Mouse (Mus musculus): Measurements from ENCODE around the gene Tmem246.
A peak's percentile ranks its signal among the peaks of the same experiment; 100 is the strongest.
"Not testable (repeated sequence)": the region's sequence is repeated elsewhere in the genome, so short reads cannot be mapped to it uniquely, and the experiment has no call there.

Gene Tmem246

GRCm38 (mm10) chr4:49597183-49598100 is at the start of gene Tmem246:
TSS of gene Tmem246 (minus strand) at chr4:49597876.
- peak; percentile 77 for DNase-seq (ENCODE audit: low spot score)

- DNase-seq (ENCODE audit: low spot score): no peak
These were observed 42.2 kb upstream of the Tmem246 start for GRCm38 (mm10) chr4:49639913-49640312.

- no peak for DNase-seq (ENCODE audit: low spot score)
These were observed 40.1 kb upstream of the Tmem246 start for GRCm38 (mm10) chr4:49637821-49638220.

GRCm38 (mm10) chr4:49632139-49632481 is 34.4 kb upstream of the Tmem246 start:
- DNase-seq (ENCODE audit: low spot score): no peak

- peak; percentile 97 for DNase-seq (ENCODE audit: low spot score)
These were observed 33.9 kb upstream of the Tmem246 start, which contains the start of gene Rnf20 for GRCm38 (mm10) chr4:49631319-49632138. TSS of gene Rnf20 (plus strand) at chr4:49632006.

- no peak for DNase-seq (ENCODE audit: low spot score)
These were observed 31.3 kb upstream of the Tmem246 start for GRCm38 (mm10) chr4:49628941-49629340.

- peak; percentile 86 for DNase-seq (ENCODE audit: low spot score)
These were observed 29.3 kb upstream of the Tmem246 start for GRCm38 (mm10) chr4:49626973-49627372.

- not testable (repeated sequence) for DNase-seq (ENCODE audit: low spot score)
These were observed 27.3 kb upstream of the Tmem246 start for GRCm38 (mm10) chr4:49624969-49625368.

GRCm38 (mm10) chr4:49623916-49624315 is 26.2 kb upstream of the Tmem246 start:
- DNase-seq (ENCODE audit: low spot score): no peak

GRCm38 (mm10) chr4:49622272-49622671 is 24.6 kb upstream of the Tmem246 start:
- DNase-seq (ENCODE audit: low spot score): no peak

- DNase-seq (ENCODE audit: low spot score): not testable (repeated sequence)
These were observed 22.2 kb upstream of the Tmem246 start for GRCm38 (mm10) chr4:49619861-49620260.

GRCm38 (mm10) chr4:49616924-49617323 is 19.2 kb upstream of the Tmem246 start:
- no peak for DNase-seq (ENCODE audit: low spot score)

- no peak for DNase-seq (ENCODE audit: low spot score)
These were observed 7.8 kb upstream of the Tmem246 start for GRCm38 (mm10) chr4:49605459-49605858.

GRCm38 (mm10) chr4:49604616-49605015 is 6.9 kb upstream of the Tmem246 start:
- no peak for DNase-seq (ENCODE audit: low spot score)

- no peak for DNase-seq (ENCODE audit: low spot score)
These were observed 6.4 kb upstream of the Tmem246 start for GRCm38 (mm10) chr4:49604016-49604546.

GRCm38 (mm10) chr4:49603161-49603560 is 5.5 kb upstream of the Tmem246 start:
- DNase-seq (ENCODE audit: low spot score): no peak

GRCm38 (mm10) chr4:49596846-49597182 is 862 bp downstream of the Tmem246 start:
- DNase-seq (ENCODE audit: low spot score): peak; percentile 33

GRCm38 (mm10) chr4:49590152-49590551 is 7.5 kb downstream of the Tmem246 start:
- DNase-seq (ENCODE audit: low spot score): no peak

GRCm38 (mm10) chr4:49586811-49587210 is 10.9 kb downstream of the Tmem246 start:
- DNase-seq (ENCODE audit: low spot score): no peak

- DNase-seq (ENCODE audit: low spot score): no peak
These were observed 12.1 kb downstream of the Tmem246 start for GRCm38 (mm10) chr4:49585524-49586101.

GRCm38 (mm10) chr4:49583965-49584831 is 13.5 kb downstream of the Tmem246 start:
- DNase-seq (ENCODE audit: low spot score): no peak
